Mouse (Mus musculus): ENCODE measurements around the gene Gm12258. TPM values are rescaled to one million over a fixed set of nuclear protein-coding genes. Genes with fewer than 3 reads are reported as not detected.

Gene Gm12258
- total RNA-seq, 1 experiment from 2014 or later, result 2.0 TPM

- no peak for ATAC-seq (replicated peaks; ENCODE audit: low read depth, poor library complexity, severe bottlenecking)
Observed at GRCm38 (mm10) chr11:58894456-58894855, 47.5 kb downstream of the Gm12258 start.

- no peak for ATAC-seq (replicated peaks; ENCODE audit: low read depth, poor library complexity, severe bottlenecking)
Observed at GRCm38 (mm10) chr11:58897485-58897884, 50.5 kb downstream of the Gm12258 start.

GRCm38 (mm10) chr11:58901080-58901479 is 54.1 kb downstream of the Gm12258 start:
- ATAC-seq (replicated peaks; ENCODE audit: low read depth, poor library complexity, severe bottlenecking), result no peak

GRCm38 (mm10) chr11:58903511-58904409 is 56.8 kb downstream of the Gm12258 start, which contains the start of gene Zfp39:
TSS of gene Zfp39 (minus strand) at chr11:58904225.
- peak; percentile 94 for ATAC-seq (replicated peaks; ENCODE audit: low read depth, poor library complexity, severe bottlenecking)

GRCm38 (mm10) chr11:58904410-58904718 is 57.4 kb downstream of the Gm12258 start:
- ATAC-seq (replicated peaks; ENCODE audit: low read depth, poor library complexity, severe bottlenecking), result no peak; the same call in 1 of the 2 replicates

GRCm38 (mm10) chr11:58904838-58905237 is 57.9 kb downstream of the Gm12258 start:
- ATAC-seq (replicated peaks; ENCODE audit: low read depth, poor library complexity, severe bottlenecking), result peak; percentile 26; the same call in 1 of the 2 replicates

Other genes starting within 250 kb of the Gm12258 start
- not detected in 2 replicates for gene 2210407C18Rik, start 231.1 kb upstream of the Gm12258 start, total RNA-seq (2017)
- gene Olfr323, start 216.7 kb upstream of the Gm12258 start, total RNA-seq (2017), result not detected in 2 replicates
- gene Trim58, start 206.7 kb upstream of the Gm12258 start, total RNA-seq (2017), result 4.7 and 8.4 TPM in 2 replicates
- gene Olfr322, start 188.4 kb upstream of the Gm12258 start, total RNA-seq (2017), result 0.27 TPM in 1 of 2 replicates, not detected in the other
- gene Olfr320, start 166.1 kb upstream of the Gm12258 start, total RNA-seq (2017), result not detected in 2 replicates
- not detected in 2 replicates for gene Olfr319, start 148.0 kb upstream of the Gm12258 start, total RNA-seq (2017)
- gene Olfr318, start 123.1 kb upstream of the Gm12258 start, total RNA-seq (2017), result not detected in 2 replicates
- not detected in 2 replicates for gene Olfr317, start 107.9 kb upstream of the Gm12258 start, total RNA-seq (2017)
- not detected in 2 replicates for gene Olfr316, start 94.4 kb upstream of the Gm12258 start, total RNA-seq (2017)
- gene Olfr315, start 74.0 kb upstream of the Gm12258 start, total RNA-seq (2017), result not detected in 2 replicates
- not detected in 2 replicates for gene Olfr314, start 64.2 kb upstream of the Gm12258 start, total RNA-seq (2017)
- not detected in 2 replicates for gene Fam183b, start 45.2 kb upstream of the Gm12258 start, total RNA-seq (2017)
- gene Olfr313, start 32.2 kb upstream of the Gm12258 start, total RNA-seq (2017), result not detected in 2 replicates
- not detected in 2 replicates for gene Olfr312, start 17.9 kb upstream of the Gm12258 start, total RNA-seq (2017)
- not detected in 2 replicates for gene Olfr311, start 7.9 kb upstream of the Gm12258 start, total RNA-seq (2017)
- gene 2810021J22Rik, start 20.1 kb downstream of the Gm12258 start, total RNA-seq (2017), result 4.7 and 11.1 TPM in 2 replicates
- gene Zfp39, start 57.1 kb downstream of the Gm12258 start, total RNA-seq (2017), result 14.6 and 16.4 TPM in 2 replicates
- 3.8 and 5.9 TPM in 2 replicates for gene Btnl10, start 70.8 kb downstream of the Gm12258 start, total RNA-seq (2017)
- gene Rnf187, start 91.8 kb downstream of the Gm12258 start, total RNA-seq (2017), result 88.5 and 107 TPM in 2 replicates
- gene Hist3h2ba, start 101.8 kb downstream of the Gm12258 start, total RNA-seq (2017), result 12.7 and 17.8 TPM in 2 replicates
- 215 and 229 TPM in 2 replicates for gene Hist3h2a, start 107.5 kb downstream of the Gm12258 start, total RNA-seq (2017)
- gene Trim17, start 107.5 kb downstream of the Gm12258 start, total RNA-seq (2017), result not detected in 2 replicates
- 14.8 and 16.9 TPM in 2 replicates for gene Trim11, start 130.9 kb downstream of the Gm12258 start, total RNA-seq (2017)